Mouse (Mus musculus) cerebellum, postnatal 10 days (tissue): Measurements from ENCODE around the gene Nfyc.

Experiments
- DNase-seq, 2 experiments: peaks; one replicate each; pipeline ENCODE4 v3.0.0; 2021; ENCODE audit warnings: mixed read lengths in 2 of 2

Nfyc gene

GRCm38 (mm10) chr4:120831472-120831871, at the start of gene Nfyc:
Nfyc (minus strand) TSS chr4:120831572.
- no peak for DNase-seq

- DNase-seq, result no peak
Measured at GRCm38 (mm10) chr4:120880731-120881432, 49.5 kb upstream of the Nfyc start.

- no peak for DNase-seq
Measured at GRCm38 (mm10) chr4:120879386-120879785, 48.0 kb upstream of the Nfyc start.

GRCm38 (mm10) chr4:120878728-120879127, 47.4 kb upstream of the Nfyc start:
- DNase-seq, result peak; percentile 51 to 60

- no peak for DNase-seq
Measured at GRCm38 (mm10) chr4:120875961-120876360, 44.6 kb upstream of the Nfyc start.

GRCm38 (mm10) chr4:120870262-120870748, 38.9 kb upstream of the Nfyc start:
- DNase-seq, result peak; percentile 48 to 64

- DNase-seq, result peak in 1 of 2 experiments; percentile 30
Measured at GRCm38 (mm10) chr4:120868988-120869387, 37.6 kb upstream of the Nfyc start.

- DNase-seq, result peak; percentile 73 to 76
Measured at GRCm38 (mm10) chr4:120868246-120868645, 36.9 kb upstream of the Nfyc start.

- no peak for DNase-seq
Measured at GRCm38 (mm10) chr4:120866211-120866610, 34.8 kb upstream of the Nfyc start.

GRCm38 (mm10) chr4:120859865-120860264, 28.5 kb upstream of the Nfyc start:
- DNase-seq, result no peak

- DNase-seq, result no peak
Measured at GRCm38 (mm10) chr4:120856376-120856775, 25.0 kb upstream of the Nfyc start.

GRCm38 (mm10) chr4:120855360-120856060, 24.1 kb upstream of the Nfyc start:
- DNase-seq, result peak in 1 of 2 experiments; percentile 34

- DNase-seq, result peak; percentile 84 to 87
Measured at GRCm38 (mm10) chr4:120854588-120855319, 23.4 kb upstream of the Nfyc start, which contains the start of gene Rims3. Rims3 (plus strand) TSS chr4:120854816.

GRCm38 (mm10) chr4:120850946-120851345, 19.6 kb upstream of the Nfyc start:
- DNase-seq, result peak; percentile 98 to 99

- peak; percentile 43 to 56 for DNase-seq
Measured at GRCm38 (mm10) chr4:120849451-120849850, 18.1 kb upstream of the Nfyc start.

- no peak for DNase-seq
Measured at GRCm38 (mm10) chr4:120848909-120849308, 17.5 kb upstream of the Nfyc start.

GRCm38 (mm10) chr4:120845098-120845497, 13.7 kb upstream of the Nfyc start:
- no peak for DNase-seq

GRCm38 (mm10) chr4:120844423-120845082, 13.2 kb upstream of the Nfyc start:
- DNase-seq, result no peak

GRCm38 (mm10) chr4:120841342-120841741, 10.0 kb upstream of the Nfyc start:
- DNase-seq, result no peak

- DNase-seq, result peak in 1 of 2 experiments; percentile 46
Measured at GRCm38 (mm10) chr4:120830767-120831166, 605 bp downstream of the Nfyc start.

GRCm38 (mm10) chr4:120826418-120826817, 5.0 kb downstream of the Nfyc start:
- DNase-seq, result peak; percentile 15 to 21

GRCm38 (mm10) chr4:120825577-120826326, 5.6 kb downstream of the Nfyc start:
- peak; percentile 100 for DNase-seq
